Mouse (Mus musculus) bone marrow, adult 2 months (tissue): Measurements from ENCODE around the gene Vars. TPM values are rescaled to one million over a fixed set of nuclear protein-coding genes. Genes with fewer than 3 reads are reported as not detected.
A peak's percentile ranks its signal among the peaks of the same experiment; 100 is the strongest.

Experiments used
- H3K27ac ChIP-seq: fragments of 200-500 bp; 2 replicates; pipeline ENCODE4 v1.5.1; 2012; ENCODE audit warnings: low read depth, mild to moderate bottlenecking, control low read depth, inconsistent platforms, low read length; ENCODE audit not compliant: control insufficient read depth, poor library complexity, insufficient read depth
- H3K4me1 ChIP-seq: fragments of 200-500 bp; 2 replicates; pipeline ENCODE4 v1.6.1; 2011; ENCODE audit warnings: low read length; ENCODE audit not compliant: control insufficient read depth, insufficient read depth
- H3K4me3 ChIP-seq: fragments of 200-500 bp; replicated peaks from 2 replicates; pipeline ENCODE3; 2011; ENCODE audit warnings: mild to moderate bottlenecking, low read depth, low read length, control low read depth; ENCODE audit not compliant: control insufficient read depth
- CTCF ChIP-seq: fragments of 200-500 bp; IDR thresholded peaks from 2 replicates; pipeline ENCODE4 v1.5.1; 2011; ENCODE audit warnings: low read length, control low read depth; ENCODE audit not compliant: control insufficient read depth, insufficient read depth
- POLR2A ChIP-seq: fragments of 200-500 bp; IDR thresholded peaks from 2 replicates; pipeline ENCODE4 v1.6.1; 2011; ENCODE audit warnings: low read depth, mild to moderate bottlenecking, control low read depth, low read length, borderline replicate concordance; ENCODE audit not compliant: control insufficient read depth
- WGBS: fragments of 180-500 bp; shearing (Covaris S2); methylation state at CpG from one replicate; pipeline ENCODE4 v1.1.7; 2018; 5-methylcytosine and 5-hydroxymethylcytosine counted together
- polyA plus RNA-seq: library from polyadenylated mRNA; stranded (reverse); fragments of >200 nt; gene quantifications from 2 replicates; pipeline ENCODE4 v1.2.4, GENCODE M21; 2011; ENCODE audit warnings: low replicate concordance; ENCODE audit not compliant: missing spikeins, insufficient read depth, insufficient read length

Gene Vars
- polyA plus RNA-seq, 1 experiment = 158 TPM

- WGBS = 15% methylated on average over 5 of the region's 5 CpGs
- H3K4me3 ChIP-seq = no peak overlapping the region
- no peak for TF ChIP-seq POLR2A
- TF ChIP-seq CTCF = no peak
- H3K27ac ChIP-seq = peak overlapping the region; percentile 84
- H3K4me1 ChIP-seq = peaks cover 5% of the 10 kb centered on the region; the same call in 1 of the 2 replicates
These were observed 48.2 kb downstream of the Vars start for GRCm38 (mm10) chr17:35048932-35049440.

DNA sequence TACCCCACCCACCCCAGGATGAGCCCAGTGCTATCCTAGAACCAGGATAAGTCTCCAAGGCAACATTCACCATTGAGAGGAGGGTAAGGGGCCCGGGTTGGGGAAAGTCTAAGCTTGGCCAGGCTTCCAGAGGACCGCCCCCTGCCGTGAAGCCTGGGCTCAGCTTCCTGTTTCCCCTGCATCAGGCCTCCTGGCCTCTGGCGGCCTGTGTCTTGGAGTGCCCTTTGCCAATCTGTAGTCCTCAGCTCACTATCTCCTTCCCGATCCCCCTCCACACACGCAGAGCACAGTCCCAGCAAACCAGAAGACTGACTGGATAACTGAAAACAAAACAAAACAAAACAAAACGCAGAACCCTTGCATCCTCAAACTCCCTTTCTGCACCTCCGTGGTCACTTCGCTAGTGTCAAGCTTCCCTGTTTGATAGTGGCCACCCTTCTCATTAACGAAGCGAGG is 48.8 kb downstream of the Vars start, which contains the start of gene Clic1:
Gene Clic1, plus strand, starts transcription at position 406 of the 456 bp plus-strand sequence.
- under 1% methylated on average over 11 of the region's 11 CpGs for WGBS
- Histone ChIP-seq H3K4me3 (peak within 1 kb of the TSS; percentile 89), H3K27ac (peak within 1 kb of the TSS; percentile 98), H3K4me1 (peaks cover 5% of the 10 kb centered on the region; the same call in 1 of the 2 replicates)
- TF ChIP-seq CTCF = no peak
- peak; percentile 79; the same call in 1 of the 2 replicates for TF ChIP-seq POLR2A

DNA sequence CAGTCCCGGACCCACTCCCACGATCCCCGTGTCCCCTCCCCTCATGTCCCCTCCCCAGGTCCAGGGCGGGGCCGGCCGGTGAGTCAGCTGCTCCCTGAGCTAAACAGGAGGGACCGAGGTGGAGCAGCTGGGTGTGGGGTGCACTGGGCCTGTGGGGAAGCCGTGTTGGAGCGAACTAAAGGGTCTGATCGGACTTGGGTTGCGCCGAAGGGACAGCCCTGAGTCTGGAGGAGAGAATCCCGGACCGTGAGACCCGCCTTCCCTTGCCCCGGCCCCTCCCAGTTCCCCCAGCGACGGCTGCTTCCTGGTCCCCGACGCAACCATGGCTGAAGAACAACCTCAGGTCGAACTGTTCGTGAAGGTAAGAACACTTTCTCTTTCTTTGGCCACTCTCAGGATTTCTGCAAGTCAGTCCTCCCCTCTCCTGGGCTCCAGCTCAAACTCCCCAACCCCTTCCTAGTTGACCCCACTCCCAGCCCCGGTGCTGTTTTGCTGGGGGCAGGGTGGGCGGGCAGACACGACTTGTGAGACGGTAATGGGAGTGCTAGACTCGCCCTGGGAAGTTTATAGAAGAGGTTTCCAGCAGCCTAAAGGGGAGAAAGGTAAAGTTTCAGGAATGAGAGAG is 49.5 kb downstream of the Vars start:
- TF ChIP-seq POLR2A (peak; percentile 93), CTCF (no peak)
- WGBS = under 1% methylated on average over 27 of the region's 27 CpGs
- H3K27ac ChIP-seq = peak overlapping the region; percentile 98
- peaks cover 5% of the 10 kb centered on the region; the same call in 1 of the 2 replicates for H3K4me1 ChIP-seq
- H3K4me3 ChIP-seq = peak overlapping the region; percentile 89

GRCm38 (mm10) chr17:35051156-35052086 is 50.6 kb downstream of the Vars start:
- peaks cover 5% of the 10 kb centered on the region; the same call in 1 of the 2 replicates for H3K4me1 ChIP-seq
- 2% methylated on average over 21 of the region's 21 CpGs for WGBS

DNA sequence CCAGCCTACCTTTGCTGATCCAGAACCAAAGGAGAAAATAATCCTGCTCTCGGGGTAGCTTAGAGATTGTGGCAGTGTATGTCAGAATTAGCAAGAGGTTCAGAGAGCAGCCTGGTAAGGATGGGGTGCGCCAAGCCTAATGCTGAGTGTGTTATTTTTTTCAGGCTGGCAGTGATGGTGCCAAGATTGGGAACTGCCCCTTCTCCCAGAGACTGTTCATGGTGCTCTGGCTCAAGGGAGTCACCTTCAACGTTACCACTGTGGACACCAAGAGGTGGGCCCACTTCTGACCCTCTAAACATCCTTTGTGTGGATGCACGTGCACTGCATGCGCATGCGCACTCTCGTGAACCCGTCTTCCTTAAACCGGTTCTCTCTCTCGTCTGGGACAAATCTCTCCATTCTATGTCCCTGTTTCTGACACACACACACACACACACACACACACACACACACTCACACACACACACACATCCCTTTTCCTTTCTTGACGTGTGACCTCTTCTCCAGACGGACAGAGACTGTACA is 51.5 kb downstream of the Vars start:
- H3K4me3 ChIP-seq = peak overlapping the region; percentile 15
- H3K4me1 ChIP-seq = peaks cover 5% of the 10 kb centered on the region; the same call in 1 of the 2 replicates
- H3K27ac ChIP-seq = no peak overlapping the region
- WGBS = 69% methylated on average over 12 of the region's 12 CpGs
- TF ChIP-seq CTCF (no peak), POLR2A (no peak)

More at GRCm38 (mm10) chr17:35051156-35052086, 50.6 kb downstream of the Vars start:
- Histone ChIP-seq H3K4me3 (peak overlapping the region; percentile 89), H3K27ac (peak overlapping the region; percentile 98)
- TF ChIP-seq POLR2A (peak; percentile 71), CTCF (no peak)

DNA sequence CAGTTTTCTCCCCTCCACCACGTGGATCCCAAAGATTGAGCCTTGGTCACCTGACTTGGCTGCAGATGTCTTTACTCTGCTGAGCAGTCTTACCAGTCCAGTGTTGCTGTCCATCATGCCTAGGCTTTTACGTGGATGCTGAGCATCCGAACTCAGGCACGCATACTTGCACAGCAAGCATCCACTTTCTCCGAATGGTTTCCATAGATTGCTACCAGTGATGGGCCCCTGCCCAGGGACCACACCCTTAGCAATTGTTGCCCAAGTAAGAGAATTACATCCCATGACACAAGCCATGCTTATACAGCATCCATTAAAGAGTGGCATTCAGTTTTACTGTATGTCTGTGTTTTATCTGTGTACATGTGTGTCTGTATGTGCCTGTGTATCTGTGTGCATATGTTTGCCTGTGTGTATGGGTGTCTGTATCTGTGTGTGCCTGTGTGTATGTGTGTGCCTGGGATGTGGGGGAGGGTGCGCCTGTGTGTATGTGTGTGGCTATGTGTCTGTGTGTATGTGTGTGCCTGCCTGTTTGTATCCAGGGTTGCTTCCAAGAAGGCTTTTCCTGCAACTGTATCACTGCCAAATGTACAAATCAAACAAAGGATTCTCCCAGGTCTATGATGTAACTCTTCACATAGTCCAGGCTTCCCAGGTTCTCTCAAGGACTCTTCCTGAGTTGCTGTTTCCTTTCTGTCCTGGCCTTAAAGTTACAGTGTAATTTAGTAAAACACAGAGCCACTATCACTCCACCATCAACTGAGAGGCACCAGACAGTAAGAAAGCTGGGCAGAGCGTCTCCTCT is 55.1 kb downstream of the Vars start:
- Histone ChIP-seq H3K4me3 (no peak overlapping the region), H3K27ac (no peak overlapping the region), H3K4me1 (peaks cover 2% of the 10 kb centered on the region; the same call in 1 of the 2 replicates)
- no peak for TF ChIP-seq CTCF
- no peak for TF ChIP-seq POLR2A
- 84% methylated on average over 7 of the region's 7 CpGs for WGBS

DNA sequence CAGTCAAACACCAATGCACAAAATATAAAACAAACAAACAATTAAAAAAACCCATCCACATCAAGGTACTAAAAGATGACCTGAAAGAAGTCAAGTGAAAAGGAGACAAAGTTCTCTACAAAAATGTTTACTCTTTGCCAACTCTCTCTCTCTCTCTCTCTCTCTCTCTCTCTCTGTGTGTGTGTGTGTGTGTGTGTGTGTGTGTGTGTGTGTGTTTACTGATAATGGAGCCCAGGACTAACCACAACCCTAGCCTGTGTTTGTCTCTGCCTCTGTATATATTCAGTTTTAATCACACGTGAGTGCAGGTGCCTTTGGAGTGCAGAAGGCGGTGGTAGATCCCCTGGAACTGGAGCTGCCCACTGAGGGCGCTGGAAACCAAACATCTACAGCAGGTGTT is 56.3 kb downstream of the Vars start:
- no peak for TF ChIP-seq POLR2A
- TF ChIP-seq CTCF = no peak
- Histone ChIP-seq H3K4me3 (no peak overlapping the region), H3K4me1 (peaks cover 2% of the 10 kb centered on the region; the same call in 1 of the 2 replicates), H3K27ac (no peak overlapping the region)
- WGBS = 64% methylated on average over 3 of the region's 3 CpGs

GRCm38 (mm10) chr17:35058316-35058715 is 57.5 kb downstream of the Vars start:
- no peak for TF ChIP-seq CTCF
- TF ChIP-seq POLR2A = no peak
- 69% methylated on average over 9 of the region's 9 CpGs for WGBS
- no peaks in the 10 kb centered on the region; the same call in 1 of the 2 replicates for H3K4me1 ChIP-seq
- H3K4me3 ChIP-seq = no peak overlapping the region
- no peak overlapping the region for H3K27ac ChIP-seq
